Mouse (Mus musculus) G1E (cell line): ENCODE measurements around the gene Ano1. TPM values are rescaled to one million over a fixed set of nuclear protein-coding genes. Genes with fewer than 3 reads are reported as not detected.

ENCODE experiments used
- ATAC-seq: 2 replicates; pipeline ENCODE4 v1.8.0; 2016; ENCODE audit warnings: mild to moderate bottlenecking; ENCODE audit not compliant: insufficient number of reproducible peaks, poor library complexity, low FRiP score, severe bottlenecking; ENCODE audit errors: extremely low read depth
- DNase-seq: peaks from one replicate; pipeline ENCODE4 v3.0.0; 2012; ENCODE audit warnings: low spot score
- H3K27me3 ChIP-seq: 2 replicates; pipeline ENCODE4 v1.6.1; 2012; ENCODE audit warnings: mild to moderate bottlenecking, low read length, inconsistent platforms; ENCODE audit not compliant: insufficient read depth
- H3K36me3 ChIP-seq: replicated peaks from 2 replicates; pipeline ENCODE3; 2012; ENCODE audit warnings: mild to moderate bottlenecking, inconsistent platforms
- H3K4me1 ChIP-seq: 2 replicates; pipeline ENCODE4 v1.6.1; 2012; ENCODE audit warnings: low read depth, low read length, inconsistent platforms, mixed read lengths; ENCODE audit not compliant: insufficient read depth
- H3K4me3 ChIP-seq: 2 replicates; pipeline ENCODE4 v1.5.1; 2012; ENCODE audit warnings: low read depth, mild to moderate bottlenecking, inconsistent platforms, low read length, moderate library complexity, mixed read lengths
- H3K9me3 ChIP-seq: replicated peaks from 2 replicates; pipeline ENCODE4 v1.6.1; 2012; ENCODE audit warnings: inconsistent platforms
- CTCF ChIP-seq: IDR thresholded peaks from 2 replicates; pipeline ENCODE4 v1.5.1; 2012; ENCODE audit warnings: low read depth, low read length, inconsistent platforms, mixed read lengths
- GATA1 ChIP-seq: IDR thresholded peaks from 2 replicates; pipeline ENCODE4 v1.6.1; 2012; ENCODE audit warnings: borderline replicate concordance, low read length, inconsistent platforms, mixed read lengths
- GATA2 ChIP-seq: IDR thresholded peaks from 2 replicates; pipeline ENCODE4 v1.6.1; 2012; ENCODE audit warnings: low read depth, low read length, inconsistent platforms, borderline replicate concordance
- POLR2AphosphoS5 ChIP-seq: IDR thresholded peaks from 2 replicates; pipeline ENCODE4 v1.6.1; 2012; ENCODE audit warnings: low read depth, low read length, inconsistent platforms; ENCODE audit not compliant: insufficient replicate concordance
- TAL1 ChIP-seq: conservative IDR thresholded peaks from 2 replicates; pipeline ENCODE4 v1.6.1; 2012; ENCODE audit warnings: low read depth, low read length, inconsistent platforms, mixed read lengths
- polyA plus RNA-seq: library from polyadenylated mRNA; stranded (reverse); fragments of >175 nt; gene quantifications from 2 replicates; pipeline ENCODE4 v1.2.3, GENCODE M21; 2012
- total RNA-seq, 2 experiments: library from RNA; stranded (forward) in 1 of 2; stranded (reverse) in 1 of 2; fragments of 200-1000 nt in 1 of 2; fragments of >200 nt in 1 of 2; fragmentation: Nextera tagmentation in 1 of 2; gene quantifications; 2 replicates each; pipeline ENCODE4 v1.2.3; 2014 to 2017

Gene Ano1
- total and polyA plus RNA-seq, 3 experiments, result 1.8 to 7.1 (median 3.7) TPM

DNA sequence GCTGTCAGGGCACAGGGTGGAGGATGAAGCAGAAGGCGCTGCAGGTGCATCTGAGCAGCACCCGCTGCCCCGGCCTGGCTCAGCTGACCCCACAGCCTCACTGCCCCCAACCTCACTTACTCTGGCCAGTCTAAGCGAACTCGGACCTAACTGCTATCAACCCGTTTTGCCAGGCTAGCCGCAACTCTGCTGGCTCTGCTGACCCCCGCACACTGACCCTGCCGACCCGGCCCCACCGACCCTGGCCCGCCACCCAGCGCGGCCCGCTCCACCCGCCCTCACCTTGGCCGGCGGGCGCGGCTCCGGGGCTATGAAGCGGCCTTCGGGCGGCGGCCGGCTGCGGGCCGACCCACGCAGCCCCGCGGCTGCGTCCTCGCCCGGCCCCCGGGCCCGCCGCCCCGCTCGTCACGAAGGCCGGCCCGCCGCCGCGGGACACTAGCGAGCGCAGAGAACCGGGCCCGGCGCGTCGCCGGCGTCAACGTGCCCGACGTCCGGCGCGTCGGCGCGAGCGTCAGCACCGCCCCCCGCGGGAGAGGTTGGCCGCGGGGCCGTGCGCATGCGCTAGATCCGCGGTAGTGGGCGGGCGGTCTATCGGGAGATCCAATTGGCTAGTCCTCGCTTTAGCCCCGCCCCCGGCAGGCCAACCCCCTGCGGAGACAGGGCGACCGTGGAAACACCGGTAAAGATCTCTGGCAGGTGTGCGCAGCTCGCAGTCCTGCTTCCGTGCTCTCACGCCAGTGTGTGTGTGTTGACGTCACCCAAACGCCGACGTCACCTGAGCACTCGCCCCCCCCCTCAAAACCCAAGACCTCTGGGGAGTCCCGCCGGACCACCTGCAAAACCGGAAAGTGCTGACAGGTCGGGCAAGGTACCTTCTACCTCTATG lies 198.3 kb downstream of the Ano1 start, which contains the start of gene Ppfia1:
Gene Ppfia1, minus strand, starts transcription at position 493 of the 886 bp plus-strand sequence.
- Histone ChIP-seq H3K4me1 (peaks cover 50% of the 10 kb centered on the region), H3K27me3 (peaks cover 10% of the 10 kb centered on the region), H3K36me3 (peaks cover 39% of the 10 kb centered on the region), H3K4me3 (peak within 1 kb of the TSS; percentile 94), H3K9me3 (no peaks in the 10 kb centered on the region)
- DNase-seq, result peak; percentile 98
- ATAC-seq, result peak; percentile 94
- TF ChIP-seq POLR2AphosphoS5, result no peak
- TF ChIP-seq GATA2, result no peak
- no peak for TF ChIP-seq CTCF
- no peak for TF ChIP-seq GATA1
- no peak for TF ChIP-seq TAL1

- H3K9me3 ChIP-seq, result no peaks in the 10 kb centered on the region
- TF ChIP-seq GATA1 (no peak), CTCF (no peak), TAL1 (no peak), GATA2 (no peak), POLR2AphosphoS5 (no peak)
- H3K4me3 ChIP-seq, result peak overlapping the region; percentile 94; the same call in 1 of the 2 replicates
- ATAC-seq (no peak), DNase-seq (no peak)
- peaks cover 50% of the 10 kb centered on the region for H3K4me1 ChIP-seq
- H3K27me3 ChIP-seq, result peaks cover 10% of the 10 kb centered on the region
- peaks cover 48% of the 10 kb centered on the region for H3K36me3 ChIP-seq
Observed at GRCm38 (mm10) chr7:144552274-144552673, 199.5 kb downstream of the Ano1 start.

DNA sequence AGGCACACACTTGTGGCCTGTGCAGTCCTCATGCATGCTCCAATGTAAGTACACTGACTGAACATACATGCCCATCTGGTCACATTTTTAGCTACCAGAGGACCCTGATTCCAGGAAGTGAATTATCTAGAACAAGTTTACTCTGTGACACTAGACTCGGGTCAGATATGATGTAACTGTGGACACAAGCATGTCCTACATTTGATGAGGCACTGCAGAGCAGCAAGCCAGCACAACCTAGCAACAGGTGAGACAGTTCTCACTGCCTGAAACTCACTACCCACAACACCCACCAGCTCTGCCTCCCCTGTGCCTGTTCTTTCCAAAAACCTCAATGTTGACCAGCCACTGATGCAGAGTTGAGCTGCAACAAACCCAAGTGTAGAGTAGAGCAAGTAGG lies 201.0 kb downstream of the Ano1 start:
- peaks cover 43% of the 10 kb centered on the region for H3K4me1 ChIP-seq
- H3K36me3 ChIP-seq, result peaks cover 61% of the 10 kb centered on the region
- H3K27me3 ChIP-seq, result peaks cover 6% of the 10 kb centered on the region
- H3K9me3 ChIP-seq, result no peaks in the 10 kb centered on the region
- ATAC-seq, result no peak
- DNase-seq, result no peak
- TF ChIP-seq TAL1, result no peak
- TF ChIP-seq GATA1, result no peak
- H3K4me3 ChIP-seq, result no peak overlapping the region

DNA sequence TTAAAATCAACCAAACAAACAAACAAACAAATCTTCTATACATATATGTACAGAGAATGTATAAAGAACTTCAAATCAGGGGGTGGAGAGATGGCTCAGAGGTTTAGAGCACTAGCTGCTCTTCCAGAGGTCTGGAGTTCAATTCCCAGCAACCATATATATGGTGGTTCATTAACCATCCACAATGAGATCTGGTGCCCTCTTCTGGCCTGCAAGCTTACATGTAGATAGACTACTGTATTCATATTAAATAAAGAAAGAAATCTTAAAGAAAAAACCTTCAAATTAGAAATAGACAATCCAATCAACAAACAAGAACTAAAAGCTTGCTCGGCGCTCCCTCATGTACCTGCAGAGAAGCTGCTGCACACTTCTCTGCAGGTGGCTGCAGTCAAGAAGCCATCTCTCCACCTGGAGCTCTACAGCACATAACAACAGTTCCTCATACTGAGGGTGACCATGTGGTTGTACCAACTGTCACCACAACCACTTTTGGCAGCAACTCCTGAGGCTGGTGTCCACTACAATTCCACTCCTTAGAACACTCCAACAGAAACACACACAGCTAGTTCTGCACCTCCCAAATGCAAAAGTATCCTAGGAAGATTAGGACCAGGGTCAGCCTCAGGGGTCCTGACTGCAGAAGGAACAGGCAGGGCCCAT lies 201.7 kb downstream of the Ano1 start:
- H3K4me1 ChIP-seq, result peaks cover 43% of the 10 kb centered on the region
- H3K27me3 ChIP-seq, result 0 out of 2 replicates have a peak, but pooled peaks cover under 1% of the 10 kb centered on the region
- ATAC-seq, result no peak
- no peak for DNase-seq
- H3K36me3 ChIP-seq, result peaks cover 69% of the 10 kb centered on the region
- no peaks in the 10 kb centered on the region for H3K9me3 ChIP-seq
- no peak for TF ChIP-seq GATA2
- no peak for TF ChIP-seq GATA1
- no peak for TF ChIP-seq POLR2AphosphoS5
- H3K4me3 ChIP-seq, result no peak overlapping the region

DNA sequence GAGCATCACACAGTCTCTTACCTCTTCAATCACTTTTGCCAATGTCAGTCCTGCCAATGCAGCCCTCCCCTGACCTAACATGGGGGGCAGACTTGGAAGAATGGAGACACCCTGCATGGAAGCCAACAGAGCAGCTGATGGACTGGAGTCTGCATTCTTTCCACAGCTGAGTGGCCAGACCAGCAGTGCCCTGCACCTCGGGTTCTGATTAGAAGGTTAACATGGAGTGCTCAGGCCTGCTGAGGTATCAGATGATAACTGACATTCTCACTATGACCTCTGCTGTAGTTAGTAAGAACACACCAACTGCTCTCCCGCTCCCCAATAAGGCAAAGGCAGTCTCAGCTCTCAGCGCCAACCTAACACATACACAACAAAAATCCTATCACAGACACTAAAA lies 206.5 kb downstream of the Ano1 start:
- Histone ChIP-seq H3K4me1 (peaks cover 19% of the 10 kb centered on the region), H3K9me3 (no peaks in the 10 kb centered on the region), H3K27me3 (no peaks in the 10 kb centered on the region), H3K4me3 (no peak overlapping the region), H3K36me3 (peaks cover 76% of the 10 kb centered on the region)
- TF ChIP-seq GATA1 (no peak), TAL1 (no peak), POLR2AphosphoS5 (no peak), CTCF (no peak), GATA2 (no peak)
- ATAC-seq (no peak), DNase-seq (no peak)

- no peak for ATAC-seq
- DNase-seq, result no peak
- Histone ChIP-seq H3K27me3 (no peaks in the 10 kb centered on the region), H3K36me3 (peaks cover 76% of the 10 kb centered on the region), H3K4me3 (no peak overlapping the region), H3K9me3 (no peaks in the 10 kb centered on the region), H3K4me1 (peaks cover 39% of the 10 kb centered on the region)
- TF ChIP-seq POLR2AphosphoS5 (no peak), CTCF (no peak)
Observed at GRCm38 (mm10) chr7:144541351-144541750, 210.4 kb downstream of the Ano1 start.
